Mouse (Mus musculus): ENCODE measurements around the gene AL732309.1. TPM values are rescaled to one million over a fixed set of nuclear protein-coding genes. Genes with fewer than 3 reads are reported as not detected.

Gene AL732309.1
- polyA plus RNA-seq, 1 experiment from 2014 or later: 5.1 TPM

DNA sequence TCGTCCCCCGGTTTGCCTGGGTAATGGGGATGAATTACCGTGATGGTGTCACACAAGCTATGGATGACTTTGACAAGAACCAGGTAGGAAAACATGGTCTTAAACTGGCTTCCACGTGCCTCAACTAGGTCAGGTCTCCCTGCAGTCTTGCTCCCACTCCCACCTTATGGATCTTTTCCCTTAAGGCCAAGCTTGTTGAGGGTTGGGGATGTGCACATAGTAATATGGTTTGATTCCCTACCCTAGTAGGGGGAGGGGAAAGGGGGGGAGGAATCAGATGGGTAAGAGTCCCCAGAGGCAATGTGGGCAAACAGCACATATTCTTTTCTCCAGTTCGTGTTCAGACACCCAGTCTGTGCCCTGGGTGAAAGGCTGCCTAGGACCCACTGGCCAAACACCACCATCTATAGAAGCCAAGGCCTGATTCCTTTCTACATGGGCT, 25.3 kb downstream of the AL732309.1 start:
- Histone ChIP-seq H3K4me3 (replicated peaks; ENCODE audit: low read depth, low read length) (no peak overlapping the region), H3K9me3 (ENCODE audit: control insufficient read depth, low read length) (no peaks in the 10 kb centered on the region), H3K27me3 (ENCODE audit: control insufficient read depth, insufficient read depth, low read length) (no peaks in the 10 kb centered on the region), H3K36me3 (ENCODE audit: control insufficient read depth, insufficient read depth, low read length) (peaks cover 6% of the 10 kb centered on the region), H3K27ac (replicated peaks; ENCODE audit: low read depth, low read length) (no peak overlapping the region), H3K9ac (replicated peaks; ENCODE audit: low read length) (no peak overlapping the region), H3K4me1 (ENCODE audit: control insufficient read depth, insufficient read depth, low read length) (peaks cover 15% of the 10 kb centered on the region), H3K4me2 (ENCODE audit: low read length) (no peak overlapping the region)
- ATAC-seq (ENCODE audit: low FRiP score, low TSS enrichment) (no peak), DNase-seq (no peak)
- WGBS: 74% methylated on average over 5 of the region's 5 CpGs

DNA sequence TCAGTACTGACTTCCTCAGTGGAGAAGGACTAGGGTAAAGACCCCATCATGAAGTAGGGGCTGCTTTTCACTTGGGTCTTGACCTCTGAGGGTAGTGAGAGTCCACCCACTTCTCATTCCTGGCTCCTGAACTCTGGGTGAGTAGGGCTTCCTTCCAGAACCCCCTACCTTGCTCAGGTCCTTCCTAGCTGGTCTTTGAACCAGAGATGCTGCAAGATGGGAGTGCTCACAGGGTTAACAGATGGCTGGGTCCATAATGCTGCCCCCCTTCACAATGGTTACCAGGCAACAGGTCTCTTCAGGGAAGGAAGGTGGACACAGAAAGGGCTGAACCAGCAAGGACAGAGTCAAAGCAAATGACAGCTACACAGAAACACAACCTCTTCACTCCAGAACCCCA, 28.2 kb downstream of the AL732309.1 start, which contains the start of gene Fam166a:
Gene Fam166a (plus strand): TSS at position 301 of the 400 bp plus-strand sequence.
- H3K27ac ChIP-seq (replicated peaks; ENCODE audit: low read depth, low read length): no peak within 1 kb of the TSS
- no peak within 1 kb of the TSS for H3K9ac ChIP-seq (replicated peaks; ENCODE audit: low read length)

DNA sequence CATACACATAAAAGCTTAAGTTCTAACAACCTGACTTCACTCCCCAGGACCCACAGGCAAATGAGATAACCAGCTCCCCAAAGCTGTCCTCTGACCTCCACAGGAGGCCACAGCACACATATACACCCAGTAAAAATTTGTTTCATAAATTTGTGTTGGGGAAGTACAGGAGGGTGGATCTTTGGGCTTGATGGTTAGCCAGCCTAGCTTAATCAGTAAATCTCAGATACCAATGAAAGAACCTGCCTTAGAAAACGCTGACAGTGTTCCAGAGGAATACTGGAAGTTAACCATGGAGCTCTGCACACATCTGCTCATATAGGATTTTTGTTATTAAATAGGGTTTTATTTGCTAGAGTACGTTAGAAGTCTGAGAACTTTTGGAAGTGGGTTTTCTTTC, 29.0 kb downstream of the AL732309.1 start:
- H3K9me3 ChIP-seq (ENCODE audit: control insufficient read depth, low read length): no peaks in the 10 kb centered on the region
- no peak overlapping the region for H3K27ac ChIP-seq (replicated peaks; ENCODE audit: low read depth, low read length)
- H3K4me1 ChIP-seq (ENCODE audit: control insufficient read depth, insufficient read depth, low read length): no peaks in the 10 kb centered on the region
- no peaks in the 10 kb centered on the region for H3K27me3 ChIP-seq (ENCODE audit: control insufficient read depth, insufficient read depth, low read length)
- H3K9ac ChIP-seq (replicated peaks; ENCODE audit: low read length): no peak overlapping the region
- no peak for ATAC-seq (ENCODE audit: low FRiP score, low TSS enrichment)
- no peak overlapping the region for H3K4me2 ChIP-seq (ENCODE audit: low read length)
- no peak overlapping the region for H3K4me3 ChIP-seq (replicated peaks; ENCODE audit: low read depth, low read length)
- WGBS: 60% methylated on average over 2 of the region's 2 CpGs
- peaks cover 6% of the 10 kb centered on the region for H3K36me3 ChIP-seq (ENCODE audit: control insufficient read depth, insufficient read depth, low read length)
- DNase-seq: no peak

More for the DNA sequence above, 28.2 kb downstream of the AL732309.1 start, which contains the start of gene Fam166a:
- ATAC-seq (ENCODE audit: low FRiP score, low TSS enrichment) (no peak), DNase-seq (no peak)
- Histone ChIP-seq H3K36me3 (ENCODE audit: control insufficient read depth, insufficient read depth, low read length) (peaks cover 6% of the 10 kb centered on the region), H3K4me1 (ENCODE audit: control insufficient read depth, insufficient read depth, low read length) (peaks cover 3% of the 10 kb centered on the region), H3K4me3 (replicated peaks; ENCODE audit: low read depth, low read length) (no peak within 1 kb of the TSS), H3K4me2 (ENCODE audit: low read length) (no peak within 1 kb of the TSS), H3K9me3 (ENCODE audit: control insufficient read depth, low read length) (no peaks in the 10 kb centered on the region), H3K27me3 (ENCODE audit: control insufficient read depth, insufficient read depth, low read length) (no peaks in the 10 kb centered on the region)

DNA sequence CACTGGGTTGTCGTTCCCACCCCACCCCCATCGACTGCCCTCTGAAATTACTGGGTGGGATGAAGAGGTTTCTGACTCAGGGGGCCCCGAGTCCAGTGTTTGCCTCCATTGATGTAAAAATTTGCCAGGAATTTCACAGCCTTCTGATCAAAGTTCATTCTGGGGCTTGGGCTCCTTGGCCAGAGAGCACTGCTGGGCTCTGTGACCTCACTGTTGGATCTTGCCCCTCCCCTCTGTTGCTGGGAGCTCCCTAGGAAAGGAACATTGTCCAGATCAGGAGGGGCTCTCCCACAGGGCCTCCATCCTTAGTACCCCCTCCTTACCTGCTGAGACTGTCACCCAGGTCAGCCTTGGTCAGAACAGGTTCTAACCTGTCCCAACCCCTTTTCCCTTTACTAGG, 32.2 kb downstream of the AL732309.1 start, which contains the start of gene Stpg3:
Gene Stpg3 (minus strand): TSS at position 194 of the 400 bp plus-strand sequence.
- DNase-seq (no peak), ATAC-seq (ENCODE audit: low FRiP score, low TSS enrichment) (no peak)
- no peak within 1 kb of the TSS for H3K27ac ChIP-seq (replicated peaks; ENCODE audit: low read depth, low read length)
- H3K9ac ChIP-seq (replicated peaks; ENCODE audit: low read length): no peak within 1 kb of the TSS
- no peaks in the 10 kb centered on the region for H3K27me3 ChIP-seq (ENCODE audit: control insufficient read depth, insufficient read depth, low read length)
- H3K9me3 ChIP-seq (ENCODE audit: control insufficient read depth, low read length): no peaks in the 10 kb centered on the region
- WGBS: 52% methylated on average over 3 of the region's 3 CpGs
- no peak within 1 kb of the TSS for H3K4me3 ChIP-seq (replicated peaks; ENCODE audit: low read depth, low read length)
- no peaks in the 10 kb centered on the region for H3K36me3 ChIP-seq (ENCODE audit: control insufficient read depth, insufficient read depth, low read length)
- no peak within 1 kb of the TSS for H3K4me2 ChIP-seq (ENCODE audit: low read length)
- H3K4me1 ChIP-seq (ENCODE audit: control insufficient read depth, insufficient read depth, low read length): peaks cover 10% of the 10 kb centered on the region

DNA sequence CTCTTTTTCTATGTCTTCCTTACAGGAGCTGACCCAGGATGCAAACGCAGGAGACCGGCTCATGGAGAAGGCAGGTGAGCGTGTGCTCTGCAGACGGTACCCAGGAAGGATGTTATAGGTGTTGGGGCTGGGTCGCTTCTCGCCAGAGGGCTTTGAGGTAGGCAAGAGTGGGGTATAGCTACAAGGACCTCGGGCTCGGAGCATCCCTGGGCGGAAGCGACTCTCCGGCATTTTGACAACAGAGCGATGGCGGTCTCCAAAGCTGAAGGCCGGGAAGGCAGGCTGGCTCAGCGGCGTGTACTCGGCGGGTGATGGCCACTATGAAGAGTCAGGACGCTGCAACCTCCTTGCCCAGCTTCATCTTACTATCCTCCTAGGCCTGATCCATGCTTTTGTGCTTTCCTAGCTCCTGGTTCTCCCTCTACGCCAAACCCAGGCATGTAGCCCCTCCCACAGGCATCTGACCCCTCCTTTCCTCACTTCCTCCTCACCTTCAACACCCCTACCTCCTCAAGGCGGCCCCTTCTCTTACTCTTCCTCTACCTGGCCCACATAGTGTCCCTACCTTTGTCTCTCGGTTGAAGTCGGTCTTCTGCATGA, 33.3 kb downstream of the AL732309.1 start:
- H3K4me1 ChIP-seq (ENCODE audit: control insufficient read depth, insufficient read depth, low read length): peaks cover 19% of the 10 kb centered on the region
- H3K27ac ChIP-seq (replicated peaks; ENCODE audit: low read depth, low read length): no peak overlapping the region
- no peak overlapping the region for H3K9ac ChIP-seq (replicated peaks; ENCODE audit: low read length)
- H3K27me3 ChIP-seq (ENCODE audit: control insufficient read depth, insufficient read depth, low read length): no peaks in the 10 kb centered on the region
- H3K4me2 ChIP-seq (ENCODE audit: low read length): no peak overlapping the region
- 74% methylated on average over 23 of the region's 23 CpGs for WGBS
- ATAC-seq (ENCODE audit: low FRiP score, low TSS enrichment) (no peak), DNase-seq (no peak)
- H3K9me3 ChIP-seq (ENCODE audit: control insufficient read depth, low read length): no peaks in the 10 kb centered on the region
- H3K4me3 ChIP-seq (replicated peaks; ENCODE audit: low read depth, low read length): no peak overlapping the region
- peaks cover 3% of the 10 kb centered on the region for H3K36me3 ChIP-seq (ENCODE audit: control insufficient read depth, insufficient read depth, low read length)

DNA sequence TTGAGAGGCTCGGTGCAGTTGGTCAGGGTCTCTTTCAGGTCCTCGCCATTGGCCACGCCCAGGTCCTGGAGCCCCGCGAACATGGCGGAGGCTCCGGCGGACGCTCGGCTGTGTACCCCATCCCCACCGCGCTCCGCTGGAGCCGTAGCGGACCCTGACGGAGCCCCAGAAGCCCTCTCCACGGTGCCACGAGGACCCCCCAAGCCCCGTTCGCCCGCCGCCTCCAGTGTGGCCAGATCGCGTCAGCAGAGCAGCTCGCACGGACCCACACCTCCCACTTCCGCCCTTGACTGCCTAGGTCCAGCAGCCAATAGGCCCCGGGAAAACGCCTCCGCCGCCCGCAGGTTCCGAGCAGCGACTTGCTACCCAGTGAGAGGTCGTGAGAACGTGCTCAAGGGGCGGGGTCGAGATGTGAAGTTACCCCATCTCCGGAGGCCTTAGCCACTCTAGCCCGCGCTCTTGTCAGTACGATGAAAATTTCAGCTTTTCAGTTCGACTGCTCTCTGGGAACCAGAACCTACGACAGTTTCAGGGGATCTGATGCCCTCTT, 35.5 kb downstream of the AL732309.1 start, which contains the start of gene Nelfb:
Gene Nelfb (minus strand): TSS at position 369 of the 550 bp plus-strand sequence.
- H3K36me3 ChIP-seq (ENCODE audit: control insufficient read depth, insufficient read depth, low read length): peaks cover 22% of the 10 kb centered on the region
- H3K4me3 ChIP-seq (replicated peaks; ENCODE audit: low read depth, low read length): peak within 1 kb of the TSS; percentile 86
- peak within 1 kb of the TSS; percentile 83 for H3K4me2 ChIP-seq (ENCODE audit: low read length)
- H3K4me1 ChIP-seq (ENCODE audit: control insufficient read depth, insufficient read depth, low read length): peaks cover 21% of the 10 kb centered on the region
- H3K9ac ChIP-seq (replicated peaks; ENCODE audit: low read length): peak within 1 kb of the TSS; percentile 88
- H3K9me3 ChIP-seq (ENCODE audit: control insufficient read depth, low read length): no peaks in the 10 kb centered on the region
- H3K27ac ChIP-seq (replicated peaks; ENCODE audit: low read depth, low read length): peak within 1 kb of the TSS; percentile 92
- H3K27me3 ChIP-seq (ENCODE audit: control insufficient read depth, insufficient read depth, low read length): no peaks in the 10 kb centered on the region
- ATAC-seq (ENCODE audit: low FRiP score, low TSS enrichment): peak; percentile 91
- peak; percentile 91 for DNase-seq
- WGBS: under 1% methylated on average over 44 of the region's 44 CpGs

DNA sequence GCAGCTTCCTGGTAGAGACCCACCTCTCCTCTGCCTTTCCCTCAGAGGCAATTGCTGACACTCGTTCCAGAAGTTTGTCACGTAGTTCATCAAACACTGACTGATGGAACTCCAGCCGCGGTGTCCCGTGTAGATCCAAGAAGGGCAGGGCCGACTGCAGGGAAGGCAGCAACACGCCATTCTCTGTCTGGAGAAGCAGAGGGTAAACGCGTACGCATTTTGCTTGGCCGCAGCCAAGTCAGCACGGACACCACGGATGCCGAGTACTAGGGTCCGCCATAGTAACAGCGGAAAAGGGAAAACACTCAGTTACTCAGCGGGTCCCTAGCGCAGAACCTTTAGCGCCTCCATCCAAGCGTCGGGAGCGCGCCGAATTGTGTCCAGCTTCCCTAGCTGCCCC, 36.0 kb downstream of the AL732309.1 start:
- under 1% methylated on average over 24 of the region's 24 CpGs for WGBS
- ATAC-seq (ENCODE audit: low FRiP score, low TSS enrichment) (0 out of 2 replicates have a peak, but pooled peaks have one; percentile 13), DNase-seq (no peak)
- Histone ChIP-seq H3K4me3 (replicated peaks; ENCODE audit: low read depth, low read length) (peak overlapping the region; percentile 86), H3K9ac (replicated peaks; ENCODE audit: low read length) (peak overlapping the region; percentile 88), H3K36me3 (ENCODE audit: control insufficient read depth, insufficient read depth, low read length) (peaks cover 27% of the 10 kb centered on the region), H3K4me2 (ENCODE audit: low read length) (peak overlapping the region; percentile 83), H3K27me3 (ENCODE audit: control insufficient read depth, insufficient read depth, low read length) (no peaks in the 10 kb centered on the region), H3K9me3 (ENCODE audit: control insufficient read depth, low read length) (no peaks in the 10 kb centered on the region), H3K27ac (replicated peaks; ENCODE audit: low read depth, low read length) (peak overlapping the region; percentile 92), H3K4me1 (ENCODE audit: control insufficient read depth, insufficient read depth, low read length) (peaks cover 21% of the 10 kb centered on the region)

DNA sequence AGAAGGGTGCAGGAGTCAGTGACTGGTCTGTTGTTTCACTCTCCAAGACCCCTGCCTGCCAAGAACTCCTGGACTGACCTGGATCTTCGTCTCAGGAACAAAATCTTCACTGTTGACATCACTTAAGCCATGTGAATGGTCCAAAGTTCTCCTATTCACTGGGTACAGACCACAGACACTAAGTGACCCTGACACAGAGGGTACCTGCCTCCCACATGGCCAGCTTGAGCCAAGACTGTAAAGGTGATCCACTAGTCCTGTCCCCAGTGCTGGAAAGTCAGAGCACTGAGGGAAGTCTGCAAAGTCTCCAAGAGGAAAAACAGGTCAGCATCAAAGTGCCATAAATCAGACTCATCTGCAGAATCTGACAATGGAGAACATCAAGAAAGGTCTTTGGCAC, 39.1 kb downstream of the AL732309.1 start:
- no peak overlapping the region for H3K9ac ChIP-seq (replicated peaks; ENCODE audit: low read length)
- H3K36me3 ChIP-seq (ENCODE audit: control insufficient read depth, insufficient read depth, low read length): peaks cover 58% of the 10 kb centered on the region
- DNase-seq (no peak), ATAC-seq (ENCODE audit: low FRiP score, low TSS enrichment) (no peak)
- H3K4me1 ChIP-seq (ENCODE audit: control insufficient read depth, insufficient read depth, low read length): peaks cover 21% of the 10 kb centered on the region
- H3K4me2 ChIP-seq (ENCODE audit: low read length): no peak overlapping the region
- H3K27me3 ChIP-seq (ENCODE audit: control insufficient read depth, insufficient read depth, low read length): no peaks in the 10 kb centered on the region
- no peak overlapping the region for H3K27ac ChIP-seq (replicated peaks; ENCODE audit: low read depth, low read length)
- 86% methylated on average over 1 of the region's 1 CpGs for WGBS
- no peak overlapping the region for H3K4me3 ChIP-seq (replicated peaks; ENCODE audit: low read depth, low read length)
- H3K9me3 ChIP-seq (ENCODE audit: control insufficient read depth, low read length): no peaks in the 10 kb centered on the region
